Mouse (Mus musculus) cortical plate, adult 2 months (tissue): ENCODE data around the gene Pdk3.

ENCODE experiments used
- CTCF ChIP-seq: fragments of 200-500 bp; IDR thresholded peaks from 2 replicates; pipeline ENCODE4 v1.5.1; 2011; ENCODE audit warnings: mild to moderate bottlenecking, control low read depth, low read length; ENCODE audit not compliant: insufficient read depth; ENCODE audit errors: extremely low read depth
- POLR2A ChIP-seq: fragments of 200-500 bp; IDR thresholded peaks from 2 replicates; pipeline ENCODE4 v1.6.1; 2011; ENCODE audit warnings: mild to moderate bottlenecking, low read length, control low read depth; ENCODE audit not compliant: insufficient read depth; ENCODE audit errors: extremely low read depth

DNA sequence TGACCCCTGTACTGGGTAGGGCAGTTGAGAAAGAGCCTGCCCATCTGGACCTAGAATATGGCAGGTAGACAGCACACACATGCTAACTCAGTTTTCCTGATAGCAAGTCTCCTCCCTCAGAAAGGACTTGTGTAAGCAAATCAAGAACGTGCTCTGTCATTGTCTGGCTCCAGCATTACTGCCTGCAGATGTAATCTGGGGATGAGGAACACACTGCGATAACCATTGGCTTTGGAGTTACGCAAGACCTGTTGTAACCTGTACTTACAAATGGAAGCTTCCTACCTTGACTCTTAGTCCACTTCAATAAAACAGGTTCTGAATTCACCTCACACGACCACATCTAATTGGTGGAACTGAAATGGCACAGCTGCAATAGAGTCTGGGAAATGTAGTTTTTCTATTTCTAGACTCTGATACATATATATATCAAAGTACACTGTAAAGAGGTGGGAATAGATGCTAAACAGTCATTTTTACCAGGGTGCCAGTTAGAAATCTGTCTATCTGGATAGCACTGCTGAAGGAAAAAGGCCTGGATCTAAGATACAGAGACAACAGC is 30.6 kb upstream of the Pdk3 start:
- no peak for TF ChIP-seq CTCF
- no peak for TF ChIP-seq POLR2A
